In genomic region chr5:37150650-37151049, GRCm38 (mm10) we compare ENCODE assay signal across 18 mouse cellular contexts.
"Had no signal": no experiment of that assay in that cellular context is flagged by ENCODE, and none has a peak within 500 bp of the region (broad histone marks: within the 10 kb centered on the region; RNA-seq: fewer than 3 reads in every experiment).

No protein-coding gene starts in this region.

- DNase-seq: liver, postnatal 0 days; lung, adult 2 months; lung, postnatal 14 days; lung, postnatal 36 days; right cerebral cortex, postnatal 14 days; thymus, adult 2 months; thymus, postnatal 25 days; thymus, postnatal 4 days had no signal

- H3K27ac ChIP-seq: lung, embryonic 15.5 days; macrophage; midbrain, embryonic 13.5 days; midbrain, embryonic 15.5 days; neural tube, embryonic 12.5 days; stomach, embryonic 15.5 days; stomach, postnatal 0 days had no signal

- H3K9ac ChIP-seq: liver, postnatal 0 days; lung, embryonic 15.5 days; midbrain, embryonic 13.5 days; midbrain, embryonic 15.5 days; neural tube, embryonic 12.5 days; stomach, embryonic 15.5 days had no signal

- ATAC-seq: liver, postnatal 0 days; lung, postnatal 0 days; midbrain, embryonic 13.5 days; midbrain, embryonic 15.5 days had no signal

- H3K4me2 ChIP-seq: lung, embryonic 15.5 days; midbrain, embryonic 11.5 days; midbrain, embryonic 13.5 days; midbrain, embryonic 15.5 days; neural tube, embryonic 12.5 days; stomach, embryonic 15.5 days had no signal

- H3K9me3 ChIP-seq: lung, embryonic 15.5 days; megakaryocyte, embryonic 14.5 days; midbrain, embryonic 13.5 days; midbrain, embryonic 15.5 days; neural tube, embryonic 12.5 days; stomach, embryonic 15.5 days had no signal

- H3K4me1 ChIP-seq: lung, embryonic 15.5 days; megakaryocyte, embryonic 14.5 days; midbrain, embryonic 13.5 days; midbrain, embryonic 15.5 days; neural tube, embryonic 12.5 days; stomach, embryonic 15.5 days had no signal

- H3K27me3 ChIP-seq: lung, embryonic 15.5 days; midbrain, embryonic 13.5 days; midbrain, embryonic 15.5 days; neural tube, embryonic 12.5 days; stomach, embryonic 15.5 days had no signal

- H3K4me3 ChIP-seq: lung, embryonic 15.5 days; megakaryocyte, embryonic 14.5 days; midbrain, embryonic 13.5 days; midbrain, embryonic 15.5 days; neural tube, embryonic 12.5 days; stomach, embryonic 15.5 days had no signal

- H3K36me3 ChIP-seq: lung, embryonic 15.5 days; midbrain, embryonic 13.5 days; midbrain, embryonic 15.5 days; neural tube, embryonic 12.5 days; stomach, embryonic 15.5 days had no signal
